ENCODE assay signal across 8 mouse cellular contexts in the genomic region with DNA sequence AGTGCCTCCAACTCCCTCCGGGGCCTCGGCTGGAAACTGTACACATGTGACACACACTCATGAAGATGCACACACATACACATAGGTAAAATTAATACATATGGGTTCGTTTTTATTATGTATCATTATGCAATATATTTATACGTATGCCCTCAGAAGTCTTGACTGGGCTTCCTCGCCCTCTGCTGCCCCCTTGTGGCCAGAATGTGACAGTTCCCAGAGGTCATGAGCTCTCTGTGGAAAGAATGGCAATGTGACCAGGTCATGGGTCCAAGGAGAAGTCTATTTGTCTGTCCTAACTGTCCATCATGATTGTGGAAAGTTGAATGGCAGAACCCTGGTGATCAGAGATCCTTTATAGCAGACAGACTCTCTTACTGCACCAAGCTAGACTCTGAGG. TPM values are rescaled to one million over a fixed set of nuclear protein-coding genes. Genes with fewer than 3 reads are reported as not detected.
DNase-seq lines count a peak whose midpoint lies in the region; ATAC-seq and TF ChIP-seq lines count a peak whose summit lies in the region.

No protein-coding gene starts in this region.

- H3K9me3 ChIP-seq in limb, embryonic 11.5 days (ENCODE audit: control insufficient read depth, low read length): no peaks in the 10 kb centered on the region

- no peaks in the 10 kb centered on the region for H3K79me3 ChIP-seq in C2C12 (ENCODE audit: low read depth)

- ATAC-seq in limb, embryonic 11.5 days (ENCODE audit: insufficient number of reproducible peaks, low FRiP score, low TSS enrichment, low read depth): no peak

- WGBS in cerebellum, adult 2 months: 23% methylated on average over 5 of the region's 5 CpGs
- WGBS in kidney, adult 2 months: 20% methylated on average over 5 of the region's 5 CpGs
- WGBS in limb, embryonic 11.5 days: 28% methylated on average over 5 of the region's 5 CpGs

- TF ChIP-seq CTCF in C2C12 (IDR thresholded peaks at IDR 0.05; ENCODE audit: control insufficient read depth, insufficient read depth, insufficient read length): peak; percentile 64
- peak; percentile 81 for TF ChIP-seq CTCF in cerebellum, adult 2 months (IDR thresholded peaks at IDR 0.05; ENCODE audit: borderline replicate concordance, insufficient read depth, low read depth, low read length)
- peak; percentile 91 for TF ChIP-seq CTCF in kidney, adult 2 months (conservative IDR thresholded peaks at IDR 0.05; ENCODE audit: insufficient read depth, insufficient read length, low read depth, low read length)

- no peak overlapping the region for H3K27ac ChIP-seq in cerebellum, adult 2 months (ENCODE audit: insufficient read depth, low read length)
- H3K27ac ChIP-seq in kidney, adult 2 months (ENCODE audit: insufficient read depth, low read depth, low read length): no peak overlapping the region
- H3K27ac ChIP-seq in limb, embryonic 11.5 days (replicated peaks; ENCODE audit: low read depth, low read length): no peak overlapping the region

- H3K9ac ChIP-seq in limb, embryonic 11.5 days (ENCODE audit: low read length): no peak overlapping the region

- H3K79me2 ChIP-seq in C2C12 (ENCODE audit: control insufficient read depth, insufficient read depth): no peaks in the 10 kb centered on the region

- TF ChIP-seq POLR2A in cerebellum, adult 2 months (IDR thresholded peaks at IDR 0.05; ENCODE audit: borderline replicate concordance, insufficient read depth, low read length): no peak
- TF ChIP-seq POLR2A in kidney, adult 2 months (IDR thresholded peaks at IDR 0.05; ENCODE audit: low read depth, low read length): no peak

- H3K4me1 ChIP-seq in cerebellum, adult 2 months (ENCODE audit: control insufficient read depth, insufficient read depth, low read length): no peaks in the 10 kb centered on the region
- H3K4me1 ChIP-seq in kidney, adult 2 months (ENCODE audit: control insufficient read depth, insufficient read depth, low read length): no peaks in the 10 kb centered on the region
- H3K4me1 ChIP-seq in limb, embryonic 11.5 days (ENCODE audit: control insufficient read depth, insufficient read depth, low read length): no peaks in the 10 kb centered on the region

- no peak overlapping the region for H3K4me3 ChIP-seq in C2C12 (ENCODE audit: insufficient read depth, poor library complexity, severe bottlenecking)
- no peak overlapping the region for H3K4me3 ChIP-seq in cerebellum, adult 2 months (replicated peaks; ENCODE audit: insufficient read depth, low read depth, low read length)
- no peak overlapping the region for H3K4me3 ChIP-seq in kidney, adult 2 months (ENCODE audit: insufficient read depth, low read depth, low read length)
- no peak overlapping the region for H3K4me3 ChIP-seq in limb, embryonic 11.5 days (ENCODE audit: low read depth, low read length)

- no peak overlapping the region for H3K4me2 ChIP-seq in limb, embryonic 11.5 days (ENCODE audit: low read depth, severe bottlenecking)

- no peak overlapping the region for H3ac ChIP-seq in C2C12 (ENCODE audit: control insufficient read depth, insufficient read length, low read depth)

- peaks cover 24% of the 10 kb centered on the region for H3K27me3 ChIP-seq in C2C12 (ENCODE audit: control insufficient read depth, insufficient read depth, insufficient read length)
- H3K27me3 ChIP-seq in cerebellum, adult 2 months (ENCODE audit: control insufficient read depth, insufficient read depth, low read length): no peaks in the 10 kb centered on the region
- H3K27me3 ChIP-seq in kidney, adult 2 months (replicated peaks; ENCODE audit: control insufficient read depth, insufficient read depth, low read length): no peaks in the 10 kb centered on the region
- H3K27me3 ChIP-seq in limb, embryonic 11.5 days (ENCODE audit: control insufficient read depth, insufficient read depth, low read length): no peaks in the 10 kb centered on the region

- no peaks in the 10 kb centered on the region for H3K36me3 ChIP-seq in C2C12 (ENCODE audit: control insufficient read depth, insufficient read depth)
- H3K36me3 ChIP-seq in kidney, adult 2 months (ENCODE audit: control insufficient read depth, insufficient read depth, low read length): no peaks in the 10 kb centered on the region
- H3K36me3 ChIP-seq in limb, embryonic 11.5 days (ENCODE audit: control insufficient read depth, insufficient read depth, low read length): no peaks in the 10 kb centered on the region

- DNase-seq in MN1 (ENCODE audit: low spot score): peak; percentile 67
- DNase-seq in cerebellum, adult 2 months: peak; percentile 55 to 76
- DNase-seq in gastrocnemius, adult 18-20 months (ENCODE audit: low spot score): peak; percentile 85
- DNase-seq in kidney, adult 2 months: peak; percentile 83
- DNase-seq in limb, embryonic 11.5 days (ENCODE audit: low spot score): peak; percentile 86
- peak; percentile 77 for DNase-seq in ovary, postnatal 14 days (ENCODE audit: low spot score)
- DNase-seq in thymus, postnatal 25 days: peak; percentile 78

TF ChIP-seq in C2C12, 6 proteins besides CTCF, POLR2A, EP300 and RAD21:
- TF ChIP-seq MAX (IDR thresholded peaks at IDR 0.05) (no peak), MYOG (IDR thresholded peaks at IDR 0.05; ENCODE audit: control insufficient read depth, extremely low read depth, insufficient read length) (no peak), MYOD1 (IDR thresholded peaks at IDR 0.05; ENCODE audit: control insufficient read depth, insufficient read length, low read depth) (no peak), FOSL1 (IDR thresholded peaks at IDR 0.05; ENCODE audit: insufficient read depth, low read length, poor library complexity, severe bottlenecking) (no peak), USF1 (IDR thresholded peaks at IDR 0.05; ENCODE audit: low read depth) (no peak), CEBPB (IDR thresholded peaks at IDR 0.05; ENCODE audit: low read depth) (no peak)

RNA-seq across cellular contexts. Expression of gene Notch4, which starts 8.6 kb away (rescaled TPM):
- 0.51 TPM for polyA plus RNA-seq in C2C12 (2012; fragmentation: generic; extraction: Trizol)
- polyA plus RNA-seq in cerebellum, adult 2 months (2012; rRNA removed): 3.8 and 4.3 TPM in 2 replicates
- total RNA-seq in gastrocnemius, adult 18-20 months (2021): 1 to 10 TPM; 8.0 to 8.9 TPM
- polyA plus RNA-seq in kidney, adult 2 months (2012; rRNA removed): 14.4 and 18.4 TPM in 2 replicates
- 5.2 and 7.7 TPM in 2 replicates for polyA plus RNA-seq in limb, embryonic 11.5 days (2014; fragmentation: Nextera tagmentation; extraction: Ambion mirVana)

RNA-seq across cellular contexts. Expression of gene Gpsm3, which starts 34.1 kb away (rescaled TPM):
- 1.2 TPM for polyA plus RNA-seq in C2C12 (2012; fragmentation: generic; extraction: Trizol)
- 2.6 and 3.1 TPM in 2 replicates for polyA plus RNA-seq in cerebellum, adult 2 months (2012; rRNA removed)
- 1 to 10 TPM; 1.2 to 1.5 TPM for total RNA-seq in gastrocnemius, adult 18-20 months (2021)
- 10.3 and 12.8 TPM in 2 replicates for polyA plus RNA-seq in kidney, adult 2 months (2012; rRNA removed)
- polyA plus RNA-seq in limb, embryonic 11.5 days (2014; fragmentation: Nextera tagmentation; extraction: Ambion mirVana): 4.0 and 4.7 TPM in 2 replicates

RNA-seq across cellular contexts. Expression of gene Pbx2, which starts 35.6 kb away (rescaled TPM):
- polyA plus RNA-seq in C2C12 (2012; fragmentation: generic; extraction: Trizol): 18.1 TPM
- polyA plus RNA-seq in cerebellum, adult 2 months (2012; rRNA removed): 69.5 and 72.3 TPM in 2 replicates
- 10 to 100 TPM; 12.0 to 12.2 TPM for total RNA-seq in gastrocnemius, adult 18-20 months (2021)
- polyA plus RNA-seq in kidney, adult 2 months (2012; rRNA removed): 51.3 and 56.2 TPM in 2 replicates
- polyA plus RNA-seq in limb, embryonic 11.5 days (2014; fragmentation: Nextera tagmentation; extraction: Ambion mirVana): 21.5 and 22.0 TPM in 2 replicates

RNA-seq across cellular contexts. Expression of gene Btnl6, which starts 38.3 kb away (rescaled TPM):
- not detected for polyA plus RNA-seq in C2C12 (2012; fragmentation: generic; extraction: Trizol)
- polyA plus RNA-seq in cerebellum, adult 2 months (2012; rRNA removed): not detected in 2 replicates
- total RNA-seq in gastrocnemius, adult 18-20 months (2021): not detected
- not detected in 2 replicates for polyA plus RNA-seq in kidney, adult 2 months (2012; rRNA removed)
- polyA plus RNA-seq in limb, embryonic 11.5 days (2014; fragmentation: Nextera tagmentation; extraction: Ambion mirVana): not detected in 2 replicates

RNA-seq across cellular contexts. Expression of gene Ager, which starts 42.2 kb away (rescaled TPM):
- 0.30 TPM for polyA plus RNA-seq in C2C12 (2012; fragmentation: generic; extraction: Trizol)
- polyA plus RNA-seq in cerebellum, adult 2 months (2012; rRNA removed): 1.4 and 1.8 TPM in 2 replicates
- total RNA-seq in gastrocnemius, adult 18-20 months (2021): not detected
- polyA plus RNA-seq in kidney, adult 2 months (2012; rRNA removed): 2.1 TPM in 2 replicates
- 1.3 and 2.7 TPM in 2 replicates for polyA plus RNA-seq in limb, embryonic 11.5 days (2014; fragmentation: Nextera tagmentation; extraction: Ambion mirVana)
